Mouse (Mus musculus) testis, adult 2 months (tissue): Measurements from ENCODE around the gene Sgta.

Experiments used
- CTCF ChIP-seq: fragments of 200-500 bp; IDR thresholded peaks from 2 replicates; pipeline ENCODE4 v1.5.1; 2012; ENCODE audit warnings: low read depth, mild to moderate bottlenecking, inconsistent platforms, low read length, moderate library complexity; ENCODE audit not compliant: control insufficient read depth, insufficient read depth, insufficient replicate concordance
- POLR2A ChIP-seq: fragments of 200-500 bp; IDR thresholded peaks from 2 replicates; pipeline ENCODE4 v1.6.1; 2012; ENCODE audit warnings: low read depth, mild to moderate bottlenecking, inconsistent platforms, low read length, moderate library complexity; ENCODE audit not compliant: control insufficient read depth

GRCm38 (mm10) chr10:81041458-81042175, 18.4 kb downstream of the Sgta start:
- TF ChIP-seq POLR2A (no peak), CTCF (peak; percentile 74)
